In genomic region chr8:94778473-94778872, GRCm38 (mm10) we compare ENCODE assay signal across 8 mouse cellular contexts. TPM values are rescaled to one million over a fixed set of nuclear protein-coding genes. Genes with fewer than 3 reads are reported as not detected.
DNase-seq lines count a peak whose midpoint lies in the region; ATAC-seq and TF ChIP-seq lines count a peak whose summit lies in the region.

No protein-coding gene starts in this region.

- TF ChIP-seq EP300 in heart, postnatal 0 days (IDR thresholded peaks at IDR 0.05; ENCODE audit: low read depth): no peak

- WGBS in liver, adult 2 months: 53% methylated on average over 5 of the region's 5 CpGs
- 17% methylated on average over 5 of the region's 5 CpGs for WGBS in liver, embryonic 12.5 days (ENCODE audit: insufficient replicate concordance)
- 37% methylated on average over 5 of the region's 5 CpGs for WGBS in heart, postnatal 0 days
- 37% methylated on average over 5 of the region's 5 CpGs for WGBS in limb, embryonic 13.5 days
- WGBS in stomach, embryonic 16.5 days: 19% methylated on average over 5 of the region's 5 CpGs

- no peak for TF ChIP-seq POLR2A in liver, adult 2 months (IDR thresholded peaks at IDR 0.05; ENCODE audit: extremely low read depth, insufficient read depth, low read length)

- no peak overlapping the region for H3K4me2 ChIP-seq in liver, embryonic 12.5 days
- no peak overlapping the region for H3K4me2 ChIP-seq in heart, postnatal 0 days (ENCODE audit: low read depth, low read length)
- H3K4me2 ChIP-seq in limb, embryonic 13.5 days (replicated peaks): no peak overlapping the region
- no peak overlapping the region for H3K4me2 ChIP-seq in stomach, embryonic 16.5 days (ENCODE audit: low read depth, low read length)

- no peak for ATAC-seq in liver, embryonic 12.5 days
- ATAC-seq in heart, postnatal 0 days (ENCODE audit: insufficient read depth, low read depth): peak; percentile 65
- no peak for ATAC-seq in limb, embryonic 13.5 days (ENCODE audit: low FRiP score, low read depth)
- ATAC-seq in stomach, embryonic 16.5 days (ENCODE audit: insufficient read depth, low FRiP score): peak; percentile 78
- no peak for ATAC-seq in activated CD4-positive, CD25-positive, alpha-beta regulatory T cell, adult 4 months

- H3K27ac ChIP-seq in liver, adult 2 months (replicated peaks; ENCODE audit: insufficient read depth, low read depth, low read length): no peak overlapping the region
- no peak overlapping the region for H3K27ac ChIP-seq in liver, embryonic 12.5 days
- peak overlapping the region; percentile 64 for H3K27ac ChIP-seq in heart, postnatal 0 days (ENCODE audit: low read depth)
- H3K27ac ChIP-seq in limb, embryonic 13.5 days: peak overlapping the region; percentile 44; the same call in 1 of the 2 replicates
- H3K27ac ChIP-seq in stomach, embryonic 16.5 days (ENCODE audit: low read length): peak overlapping the region; percentile 77

- no peak overlapping the region for H3K9ac ChIP-seq in liver, adult 2 months (ENCODE audit: low read depth, low read length)
- no peak overlapping the region for H3K9ac ChIP-seq in liver, embryonic 12.5 days
- no peak overlapping the region for H3K9ac ChIP-seq in heart, postnatal 0 days (replicated peaks; ENCODE audit: low read depth, low read length)
- 0 out of 2 replicates have a peak overlapping the region, but pooled peaks have one; percentile 31 for H3K9ac ChIP-seq in limb, embryonic 13.5 days
- H3K9ac ChIP-seq in stomach, embryonic 16.5 days (ENCODE audit: low read length): no peak overlapping the region

- no peak for TF ChIP-seq CTCF in liver, adult 2 months (IDR thresholded peaks at IDR 0.05; ENCODE audit: low read depth, low read length)
- TF ChIP-seq CTCF in heart, postnatal 0 days (IDR thresholded peaks at IDR 0.05; ENCODE audit: low read depth): no peak

- no peaks in the 10 kb centered on the region for H3K36me3 ChIP-seq in liver, adult 2 months (ENCODE audit: control insufficient read depth, insufficient read depth, low read length)
- H3K36me3 ChIP-seq in liver, embryonic 12.5 days: no peaks in the 10 kb centered on the region
- H3K36me3 ChIP-seq in heart, postnatal 0 days (replicated peaks; ENCODE audit: control insufficient read depth, insufficient read depth, low read length): no peaks in the 10 kb centered on the region; the same call in 1 of the 2 replicates
- no peaks in the 10 kb centered on the region for H3K36me3 ChIP-seq in limb, embryonic 13.5 days
- no peaks in the 10 kb centered on the region for H3K36me3 ChIP-seq in stomach, embryonic 16.5 days (ENCODE audit: control insufficient read depth, insufficient read depth, low read length)

- no peaks in the 10 kb centered on the region; the same call in 1 of the 2 replicates for H3K4me1 ChIP-seq in liver, adult 2 months (ENCODE audit: control insufficient read depth, insufficient read depth, low read length)
- H3K4me1 ChIP-seq in liver, embryonic 12.5 days: peaks cover 49% of the 10 kb centered on the region
- H3K4me1 ChIP-seq in heart, postnatal 0 days (ENCODE audit: control insufficient read depth, insufficient read depth): peaks cover 28% of the 10 kb centered on the region
- H3K4me1 ChIP-seq in limb, embryonic 13.5 days: peaks cover 34% of the 10 kb centered on the region
- H3K4me1 ChIP-seq in stomach, embryonic 16.5 days (ENCODE audit: control insufficient read depth, insufficient read depth, low read length): peaks cover 23% of the 10 kb centered on the region

- no peaks in the 10 kb centered on the region for H3K27me3 ChIP-seq in liver, adult 2 months (ENCODE audit: control insufficient read depth, insufficient read depth, low read length)
- H3K27me3 ChIP-seq in liver, embryonic 12.5 days (replicated peaks): peaks cover 45% of the 10 kb centered on the region
- H3K27me3 ChIP-seq in heart, postnatal 0 days (ENCODE audit: control insufficient read depth, insufficient read depth, low read length): 0 out of 2 replicates have a peak, but pooled peaks cover 1% of the 10 kb centered on the region
- H3K27me3 ChIP-seq in limb, embryonic 13.5 days: peaks cover 11% of the 10 kb centered on the region
- peaks cover 3% of the 10 kb centered on the region; the same call in 1 of the 2 replicates for H3K27me3 ChIP-seq in stomach, embryonic 16.5 days (ENCODE audit: control insufficient read depth, insufficient read depth, low read length)

- no peaks in the 10 kb centered on the region for H3K9me3 ChIP-seq in liver, embryonic 12.5 days (replicated peaks)
- no peaks in the 10 kb centered on the region for H3K9me3 ChIP-seq in heart, postnatal 0 days (replicated peaks; ENCODE audit: control insufficient read depth, low read length)
- H3K9me3 ChIP-seq in limb, embryonic 13.5 days: no peaks in the 10 kb centered on the region
- H3K9me3 ChIP-seq in stomach, embryonic 16.5 days (replicated peaks; ENCODE audit: control insufficient read depth, low read length): no peaks in the 10 kb centered on the region

- H3K4me3 ChIP-seq in liver, adult 2 months (ENCODE audit: insufficient read depth, low read depth, low read length): no peak overlapping the region
- no peak overlapping the region for H3K4me3 ChIP-seq in liver, embryonic 12.5 days
- H3K4me3 ChIP-seq in heart, postnatal 0 days (ENCODE audit: low read depth, low read length): no peak overlapping the region
- no peak overlapping the region for H3K4me3 ChIP-seq in limb, embryonic 13.5 days
- H3K4me3 ChIP-seq in stomach, embryonic 16.5 days (replicated peaks; ENCODE audit: low read length): no peak overlapping the region

- no peaks in the 10 kb centered on the region for H3K79me2 ChIP-seq in liver, adult 2 months (ENCODE audit: control insufficient read depth, insufficient read depth, low read length)

- DNase-seq in liver, adult 2 months (ENCODE audit: extremely low read depth, low read depth, low spot score): peak; percentile 15
- peak; percentile 46 for DNase-seq in heart, postnatal 0 days (ENCODE audit: low spot score)
- no peak for DNase-seq in thymus, postnatal 4 days
- DNase-seq in cerebellum, adult 9-10 months: no peak

RNA-seq across cellular contexts. Expression of gene Cx3cl1, which starts 6.7 kb away (rescaled TPM):
- 0.55 and 1.0 TPM in 2 replicates for total RNA-seq in liver, adult 2 months (2014; rRNA removed)
- 0.82 and 1.1 TPM in 2 replicates for polyA plus RNA-seq in liver, adult 2 months (2012; rRNA removed)
- polyA plus RNA-seq in liver, embryonic 12.5 days (2016; fragmentation: Nextera tagmentation; extraction: Ambion mirVana): 0.45 and 0.49 TPM in 2 replicates
- 2.3 and 6.2 TPM in 2 replicates for total RNA-seq in heart, postnatal 0 days (2014; rRNA removed; ENCODE audit: low replicate concordance)
- polyA plus RNA-seq in heart, postnatal 0 days (2015; fragmentation: Nextera tagmentation; extraction: Ambion mirVana): 3.3 and 4.1 TPM in 2 replicates
- 6.3 and 6.8 TPM in 2 replicates for polyA plus RNA-seq in limb, embryonic 13.5 days (2015; fragmentation: Nextera tagmentation; extraction: Ambion mirVana)
- polyA plus RNA-seq in stomach, embryonic 16.5 days (2015; fragmentation: Nextera tagmentation; extraction: Ambion mirVana): 11.6 and 16.4 TPM in 2 replicates
- polyA plus RNA-seq in activated CD4-positive, CD25-positive, alpha-beta regulatory T cell, adult 4 months (2017; shearing (Covaris generic)): not detected

RNA-seq across cellular contexts. Expression of gene Ccl17, which starts 31.8 kb away (rescaled TPM):
- total RNA-seq in liver, adult 2 months (2014; rRNA removed): not detected in 2 replicates
- polyA plus RNA-seq in liver, adult 2 months (2012; rRNA removed): 0.21 and 0.22 TPM in 2 replicates
- 0.36 TPM in 1 of 2 replicates, not detected in the other for polyA plus RNA-seq in liver, embryonic 12.5 days (2016; fragmentation: Nextera tagmentation; extraction: Ambion mirVana)
- not detected in 2 replicates for total RNA-seq in heart, postnatal 0 days (2014; rRNA removed; ENCODE audit: low replicate concordance)
- 0.25 TPM in 1 of 2 replicates, not detected in the other for polyA plus RNA-seq in heart, postnatal 0 days (2015; fragmentation: Nextera tagmentation; extraction: Ambion mirVana)
- polyA plus RNA-seq in limb, embryonic 13.5 days (2015; fragmentation: Nextera tagmentation; extraction: Ambion mirVana): 0.42 TPM in 1 of 2 replicates, not detected in the other
- polyA plus RNA-seq in stomach, embryonic 16.5 days (2015; fragmentation: Nextera tagmentation; extraction: Ambion mirVana): 0.30 TPM in 1 of 2 replicates, not detected in the other
- under 1 TPM in 1 of 2 experiments, not detected in 1; 0.69 TPM for polyA plus RNA-seq in activated CD4-positive, CD25-positive, alpha-beta regulatory T cell, adult 4 months (2017; shearing (Covaris generic))

RNA-seq across cellular contexts. Expression of gene Ccl22, which starts 33.1 kb away (rescaled TPM):
- total RNA-seq in liver, adult 2 months (2014; rRNA removed): 0.28 and 4.4 TPM in 2 replicates
- polyA plus RNA-seq in liver, adult 2 months (2012; rRNA removed): 0.24 and 0.32 TPM in 2 replicates
- 0.07 and 0.23 TPM in 2 replicates for polyA plus RNA-seq in liver, embryonic 12.5 days (2016; fragmentation: Nextera tagmentation; extraction: Ambion mirVana)
- 1.7 TPM in 1 of 2 replicates, not detected in the other for total RNA-seq in heart, postnatal 0 days (2014; rRNA removed; ENCODE audit: low replicate concordance)
- polyA plus RNA-seq in heart, postnatal 0 days (2015; fragmentation: Nextera tagmentation; extraction: Ambion mirVana): not detected in 2 replicates
- polyA plus RNA-seq in limb, embryonic 13.5 days (2015; fragmentation: Nextera tagmentation; extraction: Ambion mirVana): not detected in 2 replicates
- polyA plus RNA-seq in stomach, embryonic 16.5 days (2015; fragmentation: Nextera tagmentation; extraction: Ambion mirVana): not detected in 2 replicates
- under 1 TPM in 1 of 2 experiments, not detected in 1; 0.34 TPM for polyA plus RNA-seq in activated CD4-positive, CD25-positive, alpha-beta regulatory T cell, adult 4 months (2017; shearing (Covaris generic))

RNA-seq across cellular contexts. Expression of gene Coq9, which starts 59.6 kb away (rescaled TPM):
- 148 and 183 TPM in 2 replicates for total RNA-seq in liver, adult 2 months (2014; rRNA removed)
- 280 and 359 TPM in 2 replicates for polyA plus RNA-seq in liver, adult 2 months (2012; rRNA removed)
- polyA plus RNA-seq in liver, embryonic 12.5 days (2016; fragmentation: Nextera tagmentation; extraction: Ambion mirVana): 55.1 and 57.2 TPM in 2 replicates
- total RNA-seq in heart, postnatal 0 days (2014; rRNA removed; ENCODE audit: low replicate concordance): 620 and 677 TPM in 2 replicates
- 290 and 300 TPM in 2 replicates for polyA plus RNA-seq in heart, postnatal 0 days (2015; fragmentation: Nextera tagmentation; extraction: Ambion mirVana)
- 72.7 and 73.7 TPM in 2 replicates for polyA plus RNA-seq in limb, embryonic 13.5 days (2015; fragmentation: Nextera tagmentation; extraction: Ambion mirVana)
- 84.6 and 94.3 TPM in 2 replicates for polyA plus RNA-seq in stomach, embryonic 16.5 days (2015; fragmentation: Nextera tagmentation; extraction: Ambion mirVana)
- polyA plus RNA-seq in activated CD4-positive, CD25-positive, alpha-beta regulatory T cell, adult 4 months (2017; shearing (Covaris generic)): 10 to 100 TPM; 34.1 to 40.2 TPM

RNA-seq across cellular contexts. Expression of gene Ciapin1, which starts 59.7 kb away (rescaled TPM):
- total RNA-seq in liver, adult 2 months (2014; rRNA removed): 9.5 and 11.9 TPM in 2 replicates
- polyA plus RNA-seq in liver, adult 2 months (2012; rRNA removed): 48.9 and 57.3 TPM in 2 replicates
- 80.9 and 83.4 TPM in 2 replicates for polyA plus RNA-seq in liver, embryonic 12.5 days (2016; fragmentation: Nextera tagmentation; extraction: Ambion mirVana)
- 41.6 and 80.6 TPM in 2 replicates for total RNA-seq in heart, postnatal 0 days (2014; rRNA removed; ENCODE audit: low replicate concordance)
- 84.0 and 92.2 TPM in 2 replicates for polyA plus RNA-seq in heart, postnatal 0 days (2015; fragmentation: Nextera tagmentation; extraction: Ambion mirVana)
- polyA plus RNA-seq in limb, embryonic 13.5 days (2015; fragmentation: Nextera tagmentation; extraction: Ambion mirVana): 127 and 133 TPM in 2 replicates
- 78.3 and 84.7 TPM in 2 replicates for polyA plus RNA-seq in stomach, embryonic 16.5 days (2015; fragmentation: Nextera tagmentation; extraction: Ambion mirVana)
- polyA plus RNA-seq in activated CD4-positive, CD25-positive, alpha-beta regulatory T cell, adult 4 months (2017; shearing (Covaris generic)): 100 to 1,000 TPM in 1 of 2 experiments, 10 to 100 TPM in 1; 93.7 to 120 TPM

Comparison
In these comparisons a context has a peak if more than half of its experiments do, and no peak if none do; other contexts are left out.
1. DNase-seq: peak in liver, adult 2 months (single experiment) and heart, postnatal 0 days (single experiment); none in thymus, postnatal 4 days (single experiment) and cerebellum, adult 9-10 months (single experiment).
2. H3K27ac ChIP-seq: peak in heart, postnatal 0 days (single experiment), limb, embryonic 13.5 days (single experiment) and stomach, embryonic 16.5 days (single experiment); none in liver, adult 2 months (single experiment) and liver, embryonic 12.5 days (single experiment).
3. ATAC-seq: peak in heart, postnatal 0 days (single experiment) and stomach, embryonic 16.5 days (single experiment); none in liver, embryonic 12.5 days (single experiment), limb, embryonic 13.5 days (single experiment) and activated CD4-positive, CD25-positive, alpha-beta regulatory T cell, adult 4 months (single experiment).